Mouse (Mus musculus): ENCODE measurements at regions not wholly inside any gene's neighbourhood (a gene's known extent, or its start where the extent isn't known, plus 50 kb on each side); places are given as distances from the start of the nearest gene placed in this dataset.

DNA sequence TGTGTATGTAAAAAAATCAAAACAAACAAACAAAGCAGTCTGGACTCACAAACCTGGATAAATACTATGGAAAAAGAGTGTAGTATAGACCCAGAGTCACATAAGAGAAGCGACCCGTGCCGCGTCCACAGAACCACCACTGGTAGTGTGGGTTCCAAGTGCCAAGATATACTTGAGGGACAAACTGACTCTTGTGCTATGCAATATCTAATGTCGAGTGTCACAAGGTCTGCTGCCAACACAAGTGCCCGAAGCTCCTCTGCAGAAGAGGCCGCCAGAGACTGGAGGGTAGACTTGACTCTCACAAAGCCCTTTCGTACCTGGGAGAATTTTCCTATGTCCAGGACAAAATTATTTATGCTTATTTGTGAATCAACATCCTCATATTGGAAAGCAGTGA, 74.8 kb upstream of the Btg3 start:
- no peak overlapping the region for H3K9ac ChIP-seq
- no peaks in the 10 kb centered on the region for H3K27me3 ChIP-seq (replicated peaks)
- no peak overlapping the region for H3K4me2 ChIP-seq
- no peak overlapping the region for H3K27ac ChIP-seq
- H3K9me3 ChIP-seq = no peaks in the 10 kb centered on the region
- H3K4me3 ChIP-seq (replicated peaks) = no peak overlapping the region
- no peaks in the 10 kb centered on the region for H3K36me3 ChIP-seq
- WGBS = 91% methylated on average over 8 of the region's 8 CpGs
- ATAC-seq (ENCODE audit: insufficient read depth, low FRiP score, low read depth) = no peak
- H3K4me1 ChIP-seq = no peaks in the 10 kb centered on the region

DNA sequence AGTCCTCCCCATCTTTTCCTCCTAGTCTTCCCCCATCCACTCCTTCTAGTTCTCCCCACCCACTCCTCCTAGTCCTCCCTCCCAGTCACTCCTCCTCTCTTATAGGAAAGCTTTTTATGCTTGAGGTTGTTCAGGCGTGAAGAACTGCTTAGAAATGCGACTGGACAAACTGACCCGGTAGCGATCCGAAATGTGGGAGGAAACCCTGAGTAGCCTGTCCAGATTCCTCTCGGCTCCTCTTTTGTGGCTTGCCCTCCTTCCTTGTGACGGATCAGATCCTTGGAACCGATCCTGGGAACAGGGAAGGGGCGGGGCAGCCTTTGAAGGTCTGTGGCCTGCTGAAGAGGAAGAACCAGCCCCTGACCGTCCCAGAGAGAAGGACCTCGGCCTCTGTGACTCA, 74.3 kb upstream of the Btg3 start:
- Histone ChIP-seq H3K4me2 (no peak overlapping the region), H3K4me3 (replicated peaks) (no peak overlapping the region), H3K27me3 (replicated peaks) (no peaks in the 10 kb centered on the region), H3K9ac (no peak overlapping the region), H3K36me3 (no peaks in the 10 kb centered on the region), H3K27ac (no peak overlapping the region), H3K9me3 (no peaks in the 10 kb centered on the region), H3K4me1 (no peaks in the 10 kb centered on the region)
- WGBS = 72% methylated on average over 11 of the region's 11 CpGs
- ATAC-seq (ENCODE audit: insufficient read depth, low FRiP score, low read depth) = no peak

DNA sequence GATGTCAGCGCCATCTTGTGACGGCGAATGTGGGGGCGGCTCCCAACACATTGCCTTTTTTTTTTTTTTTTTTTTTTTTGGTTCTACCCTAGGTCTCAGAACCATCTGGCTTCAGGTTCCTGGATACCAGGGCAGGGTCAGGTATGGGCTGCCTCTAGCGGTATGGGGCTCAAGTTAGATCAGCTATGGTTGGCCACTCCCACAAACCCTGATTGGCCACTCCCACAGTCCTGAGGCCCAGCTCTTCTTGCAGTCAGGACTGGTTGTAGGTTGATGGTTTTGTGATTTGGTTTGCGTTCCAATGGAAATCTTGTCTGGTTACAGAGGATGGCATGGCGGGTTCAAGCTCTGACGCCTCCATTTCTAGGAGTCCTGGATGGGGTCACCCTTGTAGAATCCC, 72.2 kb upstream of the Btg3 start:
- Histone ChIP-seq H3K9me3 (no peaks in the 10 kb centered on the region), H3K4me2 (no peak overlapping the region), H3K27ac (no peak overlapping the region), H3K27me3 (replicated peaks) (no peaks in the 10 kb centered on the region), H3K9ac (no peak overlapping the region), H3K4me1 (no peaks in the 10 kb centered on the region), H3K36me3 (no peaks in the 10 kb centered on the region), H3K4me3 (replicated peaks) (no peak overlapping the region)
- WGBS = 94% methylated on average over 4 of the region's 8 CpGs
- no peak for ATAC-seq (ENCODE audit: insufficient read depth, low FRiP score, low read depth)

DNA sequence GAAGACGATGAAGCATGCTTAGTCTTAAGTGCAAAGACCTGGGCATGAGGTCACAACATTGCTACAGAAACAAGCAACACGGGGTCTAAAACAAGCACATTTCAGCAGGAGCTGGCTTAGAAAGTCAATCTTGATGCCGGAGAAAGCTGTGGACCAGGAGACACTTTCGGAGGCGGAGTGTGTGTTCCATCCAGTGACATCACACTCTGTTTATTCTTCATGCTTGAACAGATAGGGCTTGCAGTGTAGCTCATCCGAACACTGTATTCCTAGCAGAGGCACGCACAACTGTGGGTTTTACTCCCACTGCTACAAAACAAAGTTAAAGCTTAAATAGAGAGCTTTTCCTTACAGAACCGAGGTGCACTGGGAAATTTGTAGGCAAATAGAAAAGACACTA, 66.3 kb upstream of the Btg3 start:
- Histone ChIP-seq H3K27ac (no peak overlapping the region), H3K4me1 (no peaks in the 10 kb centered on the region), H3K27me3 (replicated peaks) (no peaks in the 10 kb centered on the region), H3K9ac (no peak overlapping the region), H3K36me3 (no peaks in the 10 kb centered on the region), H3K4me3 (replicated peaks) (no peak overlapping the region), H3K9me3 (no peaks in the 10 kb centered on the region), H3K4me2 (no peak overlapping the region)
- 84% methylated on average over 8 of the region's 8 CpGs for WGBS
- ATAC-seq (ENCODE audit: insufficient read depth, low FRiP score, low read depth) = no peak

DNA sequence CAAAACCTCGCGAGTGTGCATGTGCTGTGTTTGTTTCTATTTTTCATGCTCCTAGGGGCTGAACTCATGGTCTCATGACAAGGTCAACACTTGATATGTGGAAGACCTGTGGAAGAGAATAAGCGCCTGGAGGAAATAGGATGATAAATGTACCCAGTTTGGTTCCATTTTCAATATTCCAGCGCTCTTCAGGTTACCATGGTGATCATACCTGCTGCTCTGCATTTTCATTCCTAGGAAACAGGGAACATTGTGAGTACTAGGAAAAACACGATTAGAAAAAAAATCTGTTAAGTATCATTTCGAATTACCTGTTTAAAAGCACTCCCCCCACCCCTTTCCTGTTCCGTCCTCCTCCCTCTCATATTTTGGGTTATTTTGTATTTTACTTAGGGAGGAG, 65.8 kb upstream of the Btg3 start:
- Histone ChIP-seq H3K4me3 (replicated peaks) (no peak overlapping the region), H3K9me3 (no peaks in the 10 kb centered on the region), H3K27me3 (replicated peaks) (no peaks in the 10 kb centered on the region), H3K27ac (no peak overlapping the region), H3K9ac (no peak overlapping the region), H3K4me1 (no peaks in the 10 kb centered on the region), H3K36me3 (no peaks in the 10 kb centered on the region), H3K4me2 (no peak overlapping the region)
- ATAC-seq (ENCODE audit: insufficient read depth, low FRiP score, low read depth) = no peak
- 89% methylated on average over 7 of the region's 7 CpGs for WGBS

DNA sequence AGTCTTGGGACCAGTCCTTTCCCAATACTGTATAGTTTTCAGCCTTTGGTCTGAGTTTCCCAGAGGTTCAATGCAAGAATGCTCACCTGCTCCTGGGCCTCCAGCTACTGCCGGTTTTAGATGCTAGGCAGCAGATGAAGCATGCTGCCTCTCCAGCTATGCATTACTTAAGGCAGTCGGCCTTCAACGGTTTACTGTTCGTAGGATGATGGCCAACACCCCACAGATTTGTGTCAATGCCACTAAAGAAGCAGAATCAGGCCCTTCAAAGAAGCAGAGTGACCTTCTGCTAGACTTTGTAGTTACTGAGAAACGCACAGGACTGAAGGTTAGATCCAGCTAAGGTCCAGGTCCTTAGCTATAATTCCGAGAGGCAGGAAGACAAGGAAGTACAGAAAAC, 65.0 kb upstream of the Btg3 start:
- no peaks in the 10 kb centered on the region for H3K27me3 ChIP-seq (replicated peaks)
- ATAC-seq (ENCODE audit: insufficient read depth, low FRiP score, low read depth) = no peak
- WGBS = 88% methylated on average over 6 of the region's 6 CpGs
- H3K27ac ChIP-seq = no peak overlapping the region
- no peak overlapping the region for H3K4me2 ChIP-seq
- H3K4me1 ChIP-seq = no peaks in the 10 kb centered on the region
- no peak overlapping the region for H3K4me3 ChIP-seq (replicated peaks)
- H3K9me3 ChIP-seq = no peaks in the 10 kb centered on the region
- no peak overlapping the region for H3K9ac ChIP-seq
- H3K36me3 ChIP-seq = no peaks in the 10 kb centered on the region

DNA sequence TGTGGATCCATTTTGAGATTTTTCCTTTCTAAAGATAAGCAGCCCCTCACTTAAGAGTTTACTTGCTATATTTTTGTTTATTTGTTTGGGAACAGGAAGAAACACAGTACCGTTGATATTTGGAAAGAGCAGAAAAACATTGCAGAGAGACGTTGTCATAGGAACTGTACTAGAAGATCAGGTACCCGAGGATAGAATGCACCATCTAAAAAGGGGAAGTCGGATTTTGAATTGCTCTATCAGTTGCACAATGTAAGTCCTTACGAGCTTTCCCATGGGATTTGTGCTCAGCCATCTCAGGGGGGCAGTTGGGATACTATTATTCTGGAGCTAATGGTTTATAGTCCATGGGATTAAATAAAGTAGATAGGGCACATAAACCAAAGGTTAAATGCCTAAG, 58.7 kb upstream of the Btg3 start:
- Histone ChIP-seq H3K27ac (no peak overlapping the region), H3K9me3 (no peaks in the 10 kb centered on the region), H3K4me3 (replicated peaks) (no peak overlapping the region), H3K27me3 (replicated peaks) (no peaks in the 10 kb centered on the region), H3K4me2 (no peak overlapping the region), H3K4me1 (no peaks in the 10 kb centered on the region), H3K36me3 (no peaks in the 10 kb centered on the region), H3K9ac (no peak overlapping the region)
- WGBS = 71% methylated on average over 5 of the region's 5 CpGs
- no peak for ATAC-seq (ENCODE audit: insufficient read depth, low FRiP score, low read depth)

DNA sequence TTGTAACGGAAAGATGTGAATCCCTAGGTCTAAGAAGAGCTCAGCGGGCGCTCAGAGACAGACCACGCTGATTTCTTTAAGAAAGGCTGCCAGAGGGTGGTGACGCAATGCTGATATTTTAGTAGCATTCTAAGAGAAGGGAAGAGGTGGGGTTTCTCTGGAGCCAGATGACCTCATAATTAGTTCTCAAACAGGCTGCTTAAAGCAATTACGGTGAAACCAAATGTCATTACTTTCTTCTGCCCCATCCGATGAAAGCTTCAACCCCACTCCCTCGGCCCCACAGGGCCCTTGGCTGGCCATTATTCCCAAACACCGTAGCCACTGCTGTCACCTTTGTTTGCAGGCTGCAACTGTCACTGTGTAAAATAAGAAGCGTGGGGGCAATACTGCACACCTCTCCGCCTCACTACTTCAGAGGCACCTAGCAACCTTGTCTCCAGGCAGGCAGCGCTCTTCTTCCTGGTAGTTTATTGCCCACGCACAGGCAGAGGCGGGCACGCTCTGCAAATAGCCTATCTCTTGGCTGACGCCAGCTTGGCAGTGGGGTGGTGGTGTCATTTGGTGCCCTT, 50.6 kb upstream of the Btg3 start:
- 46% methylated on average over 16 of the region's 16 CpGs for whole genome bisulfite sequencing
- Histone ChIP-seq H3K9me3 (no peaks in the 10 kb centered on the region), H3K27me3 (replicated peaks) (no peaks in the 10 kb centered on the region), H3K36me3 (no peaks in the 10 kb centered on the region), H3K4me3 (replicated peaks) (no peak overlapping the region), H3K4me2 (peak overlapping the region; percentile 10; the same call in 1 of the 2 replicates), H3K27ac (no peak overlapping the region), H3K4me1 (no peaks in the 10 kb centered on the region), H3K9ac (no peak overlapping the region)
- no peak; the same call in 1 of the 2 replicates for ATAC-seq (ENCODE audit: insufficient read depth, low FRiP score, low read depth)
